Mouse (Mus musculus) liver, postnatal 0 days (tissue): ENCODE measurements at regions not wholly inside any gene's neighbourhood (a gene's known extent, or its start where the extent isn't known, plus 50 kb on each side); places are given as distances from the start of the nearest gene placed in this dataset.

ENCODE experiments used
- CTCF ChIP-seq: sonication (generic); IDR thresholded peaks from 2 replicates; pipeline ENCODE4 v1.5.1; 2016; ENCODE audit warnings: antibody characterized with exemption, low read depth
- EP300 ChIP-seq: IDR thresholded peaks from 2 replicates; pipeline ENCODE4 v1.6.1; 2016; ENCODE audit warnings: antibody characterized with exemption, low read depth, mild to moderate bottlenecking

GRCm38 (mm10) chr12:46636888-46637287, 181.8 kb downstream of the Nova1 start:
- no peak for TF ChIP-seq CTCF
- no peak for TF ChIP-seq EP300
